ENCODE assay signal across 9 mouse cellular contexts in the genomic region with DNA sequence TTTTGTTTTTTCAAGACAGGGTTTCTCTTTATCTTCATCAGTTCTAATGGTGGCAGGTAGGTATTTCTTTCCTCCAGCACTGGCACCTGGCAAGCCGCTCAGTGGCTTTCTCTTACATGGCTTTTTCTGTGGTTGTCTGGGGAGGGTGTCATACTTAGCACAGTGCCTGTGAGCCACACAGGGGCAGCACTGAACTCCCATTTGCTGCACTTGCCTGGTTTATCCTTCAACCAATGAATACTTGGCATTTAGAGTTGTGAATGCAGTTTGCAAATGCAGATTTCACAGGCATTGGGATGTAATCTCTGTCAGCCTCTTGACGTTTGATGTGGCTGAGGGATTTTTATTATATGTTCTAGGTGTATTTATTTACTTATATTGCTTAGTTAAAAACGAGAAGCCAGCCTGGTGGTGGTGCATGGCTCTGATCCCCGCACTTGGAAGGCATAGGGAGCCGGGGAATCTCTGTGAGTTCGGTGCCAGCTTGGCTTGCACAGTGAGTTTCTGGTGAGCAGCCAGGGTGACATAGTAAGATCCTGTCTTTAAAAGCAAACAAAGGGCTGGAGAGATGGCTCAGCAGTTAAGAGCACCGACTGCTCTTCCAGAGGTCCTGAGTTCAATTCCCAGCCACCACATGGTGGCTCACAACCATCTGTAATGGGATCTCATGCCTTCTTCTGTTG. TPM values are rescaled to one million over a fixed set of nuclear protein-coding genes. Genes with fewer than 3 reads are reported as not detected.
DNase-seq lines count a peak whose midpoint lies in the region; ATAC-seq and TF ChIP-seq lines count a peak whose summit lies in the region.
"Had no signal": no experiment of that assay in that cellular context is flagged by ENCODE, and none has a peak within 500 bp of the region (broad histone marks: within the 10 kb centered on the region; RNA-seq: fewer than 3 reads in every experiment).

No protein-coding gene starts in this region.

- TF ChIP-seq POLR2A in small intestine, adult 2 months (IDR thresholded peaks at IDR 0.05; ENCODE audit: low read depth, low read length), result no peak

- ATAC-seq in hindbrain, embryonic 16.5 days, result no peak
- ATAC-seq in hindbrain, embryonic 12.5 days (ENCODE audit: low FRiP score), result no peak
- ATAC-seq in embryonic facial prominence, embryonic 15.5 days (ENCODE audit: insufficient number of reproducible peaks, low FRiP score, low TSS enrichment, low read depth), result no peak

- H3K36me3 ChIP-seq in hindbrain, embryonic 16.5 days (ENCODE audit: control insufficient read depth, insufficient read depth, low read length), result no peaks in the 10 kb centered on the region
- no peaks in the 10 kb centered on the region for H3K36me3 ChIP-seq in hindbrain, embryonic 12.5 days
- no peaks in the 10 kb centered on the region for H3K36me3 ChIP-seq in embryonic facial prominence, embryonic 15.5 days
- 0 out of 2 replicates have a peak, but pooled peaks cover 2% of the 10 kb centered on the region for H3K36me3 ChIP-seq in small intestine, adult 2 months (ENCODE audit: control insufficient read depth, insufficient read depth, low read length)

- no peaks in the 10 kb centered on the region for H3K9me3 ChIP-seq in hindbrain, embryonic 16.5 days (ENCODE audit: control insufficient read depth, low read length)
- no peaks in the 10 kb centered on the region for H3K9me3 ChIP-seq in hindbrain, embryonic 12.5 days (replicated peaks)
- H3K9me3 ChIP-seq in embryonic facial prominence, embryonic 15.5 days (replicated peaks), result no peaks in the 10 kb centered on the region

- H3K4me3 ChIP-seq in hindbrain, embryonic 16.5 days (ENCODE audit: low read length), result no peak overlapping the region
- H3K4me3 ChIP-seq in hindbrain, embryonic 12.5 days, result no peak overlapping the region
- H3K4me3 ChIP-seq in embryonic facial prominence, embryonic 15.5 days (replicated peaks), result no peak overlapping the region
- H3K4me3 ChIP-seq in small intestine, adult 2 months (ENCODE audit: low read depth, low read length), result no peak overlapping the region

- 49% methylated on average over 7 of the region's 7 CpGs for WGBS in hindbrain, embryonic 16.5 days
- 65% methylated on average over 7 of the region's 7 CpGs for WGBS in hindbrain, embryonic 12.5 days
- 59% methylated on average over 7 of the region's 7 CpGs for WGBS in embryonic facial prominence, embryonic 15.5 days
- WGBS in small intestine, adult 2 months, result 61% methylated on average over 7 of the region's 7 CpGs

- H3K27me3 ChIP-seq in hindbrain, embryonic 16.5 days (replicated peaks; ENCODE audit: control insufficient read depth, insufficient read depth, low read length), result no peaks in the 10 kb centered on the region
- 0 out of 2 replicates have a peak, but pooled peaks cover 6% of the 10 kb centered on the region for H3K27me3 ChIP-seq in hindbrain, embryonic 12.5 days
- H3K27me3 ChIP-seq in embryonic facial prominence, embryonic 15.5 days, result peaks cover 5% of the 10 kb centered on the region
- no peaks in the 10 kb centered on the region for H3K27me3 ChIP-seq in small intestine, adult 2 months (ENCODE audit: control insufficient read depth, insufficient read depth, low read length)

- H3K4me2 ChIP-seq in hindbrain, embryonic 16.5 days (ENCODE audit: low read length), result no peak overlapping the region
- H3K4me2 ChIP-seq in hindbrain, embryonic 12.5 days (replicated peaks), result no peak overlapping the region
- no peak overlapping the region for H3K4me2 ChIP-seq in embryonic facial prominence, embryonic 15.5 days (replicated peaks)

- peak overlapping the region; percentile 77; the same call in 1 of the 2 replicates for H3K27ac ChIP-seq in hindbrain, embryonic 16.5 days (ENCODE audit: low read depth, low read length)
- H3K27ac ChIP-seq in hindbrain, embryonic 12.5 days, result no peak overlapping the region
- 0 out of 2 replicates have a peak overlapping the region, but pooled peaks have one; percentile 34 for H3K27ac ChIP-seq in embryonic facial prominence, embryonic 15.5 days (replicated peaks)
- no peak overlapping the region for H3K27ac ChIP-seq in small intestine, adult 2 months (ENCODE audit: insufficient read depth, low read depth, low read length)

- peaks cover 30% of the 10 kb centered on the region for H3K4me1 ChIP-seq in hindbrain, embryonic 16.5 days (ENCODE audit: control insufficient read depth, insufficient read depth, low read depth, low read length)
- peaks cover 34% of the 10 kb centered on the region for H3K4me1 ChIP-seq in hindbrain, embryonic 12.5 days
- H3K4me1 ChIP-seq in embryonic facial prominence, embryonic 15.5 days, result peaks cover 25% of the 10 kb centered on the region
- peaks cover 20% of the 10 kb centered on the region for H3K4me1 ChIP-seq in small intestine, adult 2 months (ENCODE audit: control insufficient read depth, insufficient read depth, insufficient read length, low read length)

- H3K9ac ChIP-seq in hindbrain, embryonic 16.5 days (ENCODE audit: low read depth, low read length), result no peak overlapping the region
- H3K9ac ChIP-seq in hindbrain, embryonic 12.5 days, result no peak overlapping the region
- no peak overlapping the region for H3K9ac ChIP-seq in embryonic facial prominence, embryonic 15.5 days

- peak; percentile 50 to 55 for DNase-seq in right cerebral cortex, adult 2 months (ENCODE audit: low spot score in 2 of 2)
- DNase-seq in right cerebral cortex, postnatal 4 days, result no peak
- no peak for DNase-seq in spleen, postnatal 10 days (ENCODE audit: low spot score in 2 of 2)
- DNase-seq in gastrocnemius, postnatal 4 days (ENCODE audit: low spot score in 2 of 2), result no peak

- TF ChIP-seq CTCF in small intestine, adult 2 months (IDR thresholded peaks at IDR 0.05; ENCODE audit: extremely low read depth, insufficient read length, insufficient replicate concordance, low read depth, low read length), result 0 out of 2 replicates have a peak, but pooled peaks have one; percentile 6

RNA-seq across cellular contexts. Expression of gene Acot7, which starts 6.6 kb away (rescaled TPM):
- polyA plus RNA-seq in hindbrain, embryonic 16.5 days (2015; fragmentation: Nextera tagmentation; extraction: Ambion mirVana), result 478 and 542 TPM in 2 replicates
- polyA plus RNA-seq in hindbrain, embryonic 12.5 days (2016; fragmentation: Nextera tagmentation; extraction: Ambion mirVana), result 128 and 132 TPM in 2 replicates
- polyA plus RNA-seq in embryonic facial prominence, embryonic 15.5 days (2015; fragmentation: Nextera tagmentation; extraction: Ambion mirVana), result 65.5 and 77.0 TPM in 2 replicates
- 30.0 and 33.4 TPM in 2 replicates for polyA plus RNA-seq in small intestine, adult 2 months (2012; rRNA removed)
- total RNA-seq in gastrocnemius, postnatal 4 days (2021), result 10 to 100 TPM; 13.5 to 17.6 TPM

RNA-seq across cellular contexts. Expression of gene Hes2, which starts 25.8 kb away (rescaled TPM):
- not detected in 2 replicates for polyA plus RNA-seq in hindbrain, embryonic 16.5 days (2015; fragmentation: Nextera tagmentation; extraction: Ambion mirVana)
- polyA plus RNA-seq in hindbrain, embryonic 12.5 days (2016; fragmentation: Nextera tagmentation; extraction: Ambion mirVana), result 2.4 and 2.9 TPM in 2 replicates
- 1.6 and 1.9 TPM in 2 replicates for polyA plus RNA-seq in embryonic facial prominence, embryonic 15.5 days (2015; fragmentation: Nextera tagmentation; extraction: Ambion mirVana)
- 8.3 and 51.7 TPM in 2 replicates for polyA plus RNA-seq in small intestine, adult 2 months (2012; rRNA removed)
- total RNA-seq in gastrocnemius, postnatal 4 days (2021), result not detected
- total RNA-seq: layer of hippocampus, adult 18-20 months had no signal

RNA-seq across cellular contexts. Expression of gene Espn, which starts 32.3 kb away (rescaled TPM):
- 0.34 and 0.46 TPM in 2 replicates for polyA plus RNA-seq in hindbrain, embryonic 16.5 days (2015; fragmentation: Nextera tagmentation; extraction: Ambion mirVana)
- 0.82 and 2.3 TPM in 2 replicates for polyA plus RNA-seq in hindbrain, embryonic 12.5 days (2016; fragmentation: Nextera tagmentation; extraction: Ambion mirVana)
- 7.5 TPM in 2 replicates for polyA plus RNA-seq in embryonic facial prominence, embryonic 15.5 days (2015; fragmentation: Nextera tagmentation; extraction: Ambion mirVana)
- polyA plus RNA-seq in small intestine, adult 2 months (2012; rRNA removed), result 124 and 572 TPM in 2 replicates
- total RNA-seq in gastrocnemius, postnatal 4 days (2021), result 1 to 10 TPM; 1.5 TPM

Comparison
In these comparisons a context has a peak if more than half of its experiments do, and no peak if none do; other contexts are left out.
1. H3K27ac ChIP-seq: peak in hindbrain, embryonic 16.5 days (single experiment) and embryonic facial prominence, embryonic 15.5 days (single experiment); none in hindbrain, embryonic 12.5 days (single experiment) and small intestine, adult 2 months (single experiment).
2. DNase-seq: peak in right cerebral cortex, adult 2 months (2 of 2); none in right cerebral cortex, postnatal 4 days (single experiment), spleen, postnatal 10 days (0 of 2) and gastrocnemius, postnatal 4 days (0 of 2).
3. RNA of gene Espn, which starts 32.3 kb away (polyA plus RNA-seq): 124 to 572 TPM in small intestine, adult 2 months; 7.5 TPM in embryonic facial prominence, embryonic 15.5 days, 0.82 to 2.3 TPM in hindbrain, embryonic 12.5 days and 0.34 to 0.46 TPM in hindbrain, embryonic 16.5 days; every median in the first group is over 10 times any median in the second.